Comparison of ENCODE assay signal across 8 mouse cellular contexts in genomic region chr2:11535412-11535928, GRCm38 (mm10). TPM values are rescaled to one million over a fixed set of nuclear protein-coding genes. Genes with fewer than 3 reads are reported as not detected.
DNase-seq lines count a peak whose midpoint lies in the region; ATAC-seq lines count a peak whose summit lies in the region.

No protein-coding gene starts in this region.

- peak overlapping the region; percentile 50 for H3K4me3 ChIP-seq in hindbrain, embryonic 15.5 days

- H3K4me2 ChIP-seq in hindbrain, embryonic 15.5 days, result peak overlapping the region; percentile 84

- no peaks in the 10 kb centered on the region for H3K36me3 ChIP-seq in hindbrain, embryonic 15.5 days

- peaks cover 12% of the 10 kb centered on the region; the same call in 1 of the 2 replicates for H3K4me1 ChIP-seq in hindbrain, embryonic 15.5 days (replicated peaks)

- H3K9ac ChIP-seq in hindbrain, embryonic 15.5 days, result peak overlapping the region; percentile 47

- no peaks in the 10 kb centered on the region for H3K9me3 ChIP-seq in hindbrain, embryonic 15.5 days

- peak; percentile 86 for DNase-seq in WW6 (ENCODE audit: low read depth, low spot score)
- peak; percentile 66 to 84 for DNase-seq in cerebellum, postnatal 4 days (ENCODE audit: low spot score in 2 of 2)
- DNase-seq in gastrocnemius, adult 18-20 months (ENCODE audit: low spot score), result peak; percentile 98
- DNase-seq in layer of hippocampus, postnatal 36 days, result peak; percentile 83 to 84
- DNase-seq in lung, postnatal 25 days (ENCODE audit: low spot score), result peak; percentile 98
- peak; percentile 72 for DNase-seq in retina, adult 2 months (ENCODE audit: low read depth, low spot score)
- DNase-seq in thymus, postnatal 25 days, result peak; percentile 70

- no peak overlapping the region for H3K27ac ChIP-seq in hindbrain, embryonic 15.5 days (replicated peaks)

- H3K27me3 ChIP-seq in hindbrain, embryonic 15.5 days, result no peaks in the 10 kb centered on the region

- peak; percentile 97 for ATAC-seq in hindbrain, embryonic 15.5 days (ENCODE audit: low FRiP score, low read depth)

- WGBS in hindbrain, embryonic 15.5 days, result under 1% methylated on average over 32 of the region's 32 CpGs

RNA-seq across cellular contexts. Expression of gene Pfkfb3, which starts 18.4 kb away (rescaled TPM):
- 100 to 1,000 TPM; 140 to 400 TPM for total RNA-seq in gastrocnemius, adult 18-20 months (2021)
- polyA plus RNA-seq in hindbrain, embryonic 15.5 days (2015; fragmentation: Nextera tagmentation; extraction: Ambion mirVana), result 32.3 and 33.7 TPM in 2 replicates
- total RNA-seq in layer of hippocampus, postnatal 36 days (2021), result 10 to 100 TPM; 41.6 to 43.2 TPM
